Mouse (Mus musculus) neutrophil, adult 5-6 weeks (primary cell): ENCODE data around the gene Ppp1r13b. TPM values are rescaled to one million over a fixed set of nuclear protein-coding genes. Genes with fewer than 3 reads are reported as not detected.

Experiments used
- ATAC-seq: fragments of 151-379, 151-347 bp; 2 replicates; pipeline ENCODE4 v1.8.0; 2017; ENCODE audit warnings: mild to moderate bottlenecking, moderate TSS enrichment; ENCODE audit not compliant: insufficient number of reproducible peaks, poor library complexity, low FRiP score, severe bottlenecking; ENCODE audit errors: extremely low read depth
- total RNA-seq: library from RNA; stranded (forward); fragments of 200-1000 nt; gene quantifications from 2 replicates; pipeline ENCODE4 v1.2.3, GENCODE M21; 2017

Gene Ppp1r13b
- total RNA-seq, 1 experiment from 2014 or later: 26.1 TPM

DNA sequence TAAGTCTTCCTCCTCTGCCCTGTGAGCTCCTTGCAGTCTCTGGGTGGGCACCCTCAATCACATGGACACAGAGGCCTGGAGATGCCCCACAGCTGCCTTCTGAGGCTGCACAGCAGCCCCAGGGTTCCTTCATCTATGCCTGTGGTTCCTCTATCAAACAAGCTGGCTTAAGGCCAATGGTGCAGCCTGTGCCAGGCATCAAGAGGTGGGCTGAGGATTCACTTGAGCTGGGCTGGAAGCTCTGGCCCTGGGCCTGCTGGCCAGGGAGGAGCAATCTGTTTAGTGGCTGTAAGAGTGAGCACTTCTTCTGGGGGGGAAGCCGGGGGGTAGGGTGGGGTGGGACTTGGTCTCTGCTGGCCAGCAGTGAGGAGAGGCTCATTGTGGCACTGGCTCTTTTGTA is 19.4 kb upstream of the Ppp1r13b start:
- no peak for ATAC-seq

DNA sequence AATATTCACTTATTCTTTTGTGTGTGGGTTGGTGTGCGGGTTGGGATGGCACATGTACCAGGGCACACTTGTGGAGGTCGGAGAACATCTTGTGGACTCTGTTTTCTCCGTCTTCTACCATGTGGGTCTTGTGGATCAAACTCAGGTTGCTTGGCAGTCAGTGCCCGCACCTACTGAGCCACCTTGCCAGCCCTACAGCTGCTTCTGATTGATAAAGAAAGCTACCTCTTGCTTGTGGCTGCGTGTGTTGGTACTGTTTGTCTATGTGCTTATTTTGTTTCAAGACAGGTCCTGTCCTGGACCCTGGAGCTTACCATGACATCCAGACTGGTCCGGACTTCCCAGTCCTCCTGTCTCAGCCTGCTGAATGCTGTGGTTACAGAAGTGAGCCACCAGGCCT is 15.2 kb upstream of the Ppp1r13b start:
- ATAC-seq: no peak

DNA sequence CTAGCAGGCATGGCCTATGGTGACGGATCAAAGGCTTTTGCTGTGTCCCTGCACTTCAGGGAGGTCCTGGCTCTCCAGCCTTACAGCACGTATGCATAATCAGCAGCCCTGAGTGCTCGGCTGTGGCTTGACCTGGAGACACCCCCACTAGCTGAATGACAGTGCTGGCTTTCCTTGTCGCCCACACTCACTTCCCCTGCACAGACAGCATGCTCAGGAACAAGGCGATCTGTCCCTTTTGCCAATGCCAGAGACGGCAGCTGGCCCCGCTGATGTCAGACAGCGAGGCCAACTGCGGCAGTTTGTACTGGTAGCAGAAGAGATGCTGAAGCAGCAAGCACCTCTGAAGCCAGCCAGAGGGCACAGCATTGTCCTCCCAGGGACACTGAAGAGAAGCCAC is 12.1 kb upstream of the Ppp1r13b start:
- ATAC-seq: no peak

DNA sequence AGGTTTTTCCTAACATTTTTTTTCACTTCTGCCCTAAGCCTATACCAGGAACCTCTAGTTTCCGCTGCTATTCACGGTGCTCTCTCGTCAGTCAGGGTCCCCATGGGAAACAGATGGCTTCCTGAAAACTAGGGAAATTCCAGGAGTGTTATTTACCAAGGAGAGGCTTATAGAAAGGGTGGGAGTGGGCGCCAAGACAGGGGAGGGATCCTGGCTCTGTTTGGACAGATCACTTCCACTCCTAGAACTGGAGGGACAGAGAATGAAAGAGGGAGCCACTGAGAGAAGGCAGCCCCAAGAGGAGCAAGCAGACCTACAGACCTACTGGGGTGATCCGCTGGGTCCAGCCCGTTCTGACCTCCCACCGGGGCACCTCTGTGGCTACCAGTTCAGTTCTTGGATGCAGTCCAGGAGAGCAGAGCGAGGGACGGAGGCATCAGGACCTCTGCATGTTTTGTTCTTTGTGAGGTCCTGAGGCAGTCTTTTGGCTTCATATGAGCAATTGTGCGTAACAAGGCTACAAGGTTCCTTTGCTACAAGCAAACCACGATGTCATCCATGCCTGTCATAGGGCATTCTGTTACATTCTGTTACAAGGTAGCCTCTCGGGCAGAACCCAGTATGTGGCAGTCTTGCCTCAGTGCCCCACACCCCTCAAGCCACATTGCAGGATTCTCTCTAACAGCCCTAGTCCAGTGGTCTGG is 8.8 kb upstream of the Ppp1r13b start:
- ATAC-seq: 0 out of 2 replicates have a peak, but pooled peaks have one; percentile 4

DNA sequence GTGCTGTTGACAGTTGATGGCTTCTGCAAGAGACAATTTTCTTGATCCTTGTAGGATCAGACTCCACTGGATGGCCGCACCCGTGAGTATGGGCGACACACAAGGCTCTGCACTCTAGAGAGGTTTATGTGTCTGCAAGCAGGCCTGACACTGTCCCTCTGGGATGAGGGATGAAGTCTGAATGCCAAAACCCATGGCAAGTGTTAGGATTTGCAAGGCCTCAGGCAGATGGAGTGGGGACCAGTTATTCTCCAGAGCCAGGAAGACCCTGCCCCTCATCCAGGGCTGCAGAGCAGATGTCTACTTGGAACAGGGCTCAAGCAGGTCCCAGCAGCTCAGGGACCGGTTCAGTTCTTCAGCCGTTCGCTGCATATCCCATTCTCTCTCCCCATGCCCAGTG is 7.9 kb upstream of the Ppp1r13b start:
- no peak for ATAC-seq

DNA sequence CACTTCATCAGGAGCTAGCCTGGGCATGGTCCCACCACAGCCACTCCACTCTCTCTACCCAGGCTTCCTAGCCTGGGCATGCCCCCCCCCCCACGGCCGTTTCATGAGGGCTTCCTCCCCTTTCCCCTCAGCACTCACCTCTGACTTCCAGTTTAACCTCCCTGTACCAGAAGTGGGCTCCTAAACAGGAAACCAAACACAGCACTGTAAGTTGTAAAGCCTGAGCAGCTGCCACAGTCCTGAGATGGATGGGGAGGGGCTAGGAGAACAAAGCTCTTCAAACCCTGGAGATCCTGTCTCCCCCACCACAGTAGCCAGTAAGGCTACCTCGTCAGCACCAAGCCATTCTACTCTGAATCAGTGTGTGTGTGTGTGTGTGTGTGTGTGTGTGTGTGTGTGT is 6.1 kb upstream of the Ppp1r13b start:
- ATAC-seq: no peak

DNA sequence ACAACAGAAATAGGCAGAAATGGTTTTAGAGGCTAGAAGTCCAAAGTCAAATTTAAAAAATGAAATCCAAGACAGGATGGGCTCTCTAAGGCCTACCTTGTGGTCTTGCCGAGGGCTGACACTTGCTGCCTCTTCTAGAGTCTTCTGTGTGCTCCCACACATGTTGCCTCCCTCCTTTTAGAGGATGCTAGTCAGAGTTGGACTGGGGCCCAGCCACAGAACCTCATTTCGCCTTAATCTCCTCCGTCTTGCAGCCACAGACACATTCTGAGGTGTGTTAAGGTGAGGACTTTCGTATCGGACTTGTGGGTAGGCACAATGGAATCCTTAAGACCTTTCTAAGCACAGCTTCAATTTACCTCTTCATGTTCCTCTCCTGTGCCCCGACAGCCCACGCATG is 4.9 kb upstream of the Ppp1r13b start:
- ATAC-seq: no peak

DNA sequence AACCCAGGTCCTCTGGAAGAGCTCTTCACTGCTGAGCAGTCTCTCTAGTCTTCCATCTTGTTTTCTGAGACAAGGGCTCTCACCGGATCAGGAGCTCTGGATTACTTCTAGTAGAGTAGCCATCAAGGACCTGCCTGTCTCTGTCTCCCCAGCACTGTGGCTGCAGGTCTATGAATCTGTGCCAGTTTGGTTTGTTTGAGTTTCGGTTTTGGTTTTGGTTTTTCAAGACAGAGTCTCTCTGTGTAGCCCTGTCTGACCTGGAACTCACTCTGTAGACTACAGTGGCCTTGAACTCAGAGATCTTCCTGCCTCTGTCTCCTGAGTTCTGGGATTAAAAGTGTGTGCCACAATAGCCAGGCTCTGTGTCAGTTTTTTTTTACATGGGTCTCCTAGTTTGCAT is 3.9 kb upstream of the Ppp1r13b start:
- ATAC-seq: no peak

DNA sequence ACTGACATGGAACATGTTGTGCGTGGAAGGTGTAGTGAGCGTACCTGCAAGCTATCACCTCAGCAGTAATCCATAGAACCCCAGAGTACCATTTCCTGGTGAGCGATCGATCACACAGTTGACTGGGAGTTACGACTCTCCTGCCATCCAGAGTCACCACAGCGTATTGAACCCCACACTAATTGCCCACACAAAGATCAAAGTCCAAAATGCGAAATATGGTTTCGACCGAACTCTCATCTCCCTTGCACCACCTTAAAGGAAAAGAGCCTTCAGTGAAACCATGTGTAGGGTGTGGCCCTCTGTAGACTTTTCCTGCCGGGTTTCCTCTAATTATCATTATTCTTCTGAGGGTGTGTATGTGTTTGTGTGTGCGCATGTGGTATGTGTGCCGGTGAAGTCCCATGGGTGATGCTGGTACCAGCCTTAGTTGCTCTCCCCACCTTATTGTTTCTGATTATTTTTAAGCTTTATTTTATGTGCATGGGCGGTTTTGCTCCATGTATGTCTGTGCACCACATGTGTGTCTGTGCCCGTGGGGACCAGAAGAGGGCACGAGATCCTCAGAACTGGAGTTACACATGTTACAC is 3.4 kb upstream of the Ppp1r13b start:
- no peak for ATAC-seq

DNA sequence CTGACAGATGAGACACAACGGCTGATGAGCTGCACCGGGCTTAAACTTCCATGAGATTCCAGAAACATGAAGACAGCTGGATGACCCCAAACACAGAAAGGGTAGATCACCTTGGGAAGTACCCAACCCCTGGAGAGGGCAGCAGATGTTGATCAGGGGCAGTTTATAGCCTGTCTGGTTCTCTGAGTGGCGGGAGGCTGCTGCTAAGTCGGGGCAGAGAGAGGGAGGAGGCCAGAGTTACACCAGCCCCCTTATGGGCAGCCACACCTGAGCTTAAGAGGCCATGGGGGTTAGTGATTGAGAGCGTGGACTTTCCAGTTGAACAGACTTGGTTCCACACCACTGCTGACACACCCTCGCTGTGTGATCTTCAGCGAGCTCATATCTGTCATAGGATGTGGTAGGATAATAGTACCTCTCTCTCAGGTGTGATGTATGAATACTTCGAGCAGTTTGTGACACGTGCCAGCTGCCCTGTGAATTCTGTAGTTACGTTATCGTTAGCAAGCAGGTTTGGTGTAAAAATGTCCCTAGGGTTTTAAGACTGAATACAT is 1.2 kb upstream of the Ppp1r13b start:
- no peak for ATAC-seq

DNA sequence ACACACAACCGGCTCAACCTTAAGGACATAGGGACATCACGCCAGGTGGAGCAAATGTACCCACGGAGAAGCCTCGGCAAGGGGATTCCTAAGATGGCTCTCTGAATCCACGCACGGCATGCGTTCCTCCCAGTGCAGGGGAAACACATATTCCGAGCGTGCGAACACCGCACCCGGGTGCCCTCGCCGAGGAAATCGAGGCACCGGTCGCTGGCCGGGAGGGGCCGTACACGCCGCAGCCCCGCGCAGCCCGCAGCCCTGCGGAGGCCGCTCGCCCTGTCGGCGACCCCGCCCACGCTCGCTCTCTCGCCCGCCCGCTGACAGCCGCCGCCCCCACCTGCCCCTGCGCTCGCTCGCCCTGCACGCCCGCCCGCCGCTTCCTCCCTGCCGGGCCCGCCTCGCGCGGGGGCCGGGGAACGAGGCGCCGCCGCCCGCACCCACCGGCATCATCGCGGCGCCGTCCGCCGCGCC is 454 bp downstream of the Ppp1r13b start:
- no peak for ATAC-seq

DNA sequence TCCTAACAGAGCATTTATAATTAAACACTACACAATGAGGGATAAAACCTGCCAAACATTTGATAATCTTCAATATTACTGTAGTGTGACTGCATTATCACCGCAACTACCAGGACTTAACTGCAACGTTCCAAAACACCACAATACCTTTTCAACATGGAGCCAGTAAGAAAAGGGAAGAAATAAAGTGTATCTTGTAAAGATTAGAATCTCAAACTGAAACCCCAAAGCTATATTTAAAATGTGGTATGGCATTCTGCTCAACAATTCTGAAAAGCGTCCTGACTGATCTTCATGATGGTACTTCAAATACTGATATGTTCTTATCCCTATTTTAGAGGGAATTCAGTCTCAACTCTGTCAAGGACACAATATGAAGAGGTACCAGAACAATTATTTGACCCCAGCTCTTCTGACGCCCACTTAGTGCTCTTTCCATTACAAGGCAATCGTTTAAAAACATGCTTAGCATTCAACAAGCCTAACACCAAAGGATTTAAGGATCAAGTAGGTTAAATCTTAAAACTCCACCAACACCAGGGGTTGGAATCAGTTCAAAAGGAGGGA is 1.5 kb downstream of the Ppp1r13b start:
- ATAC-seq: no peak

DNA sequence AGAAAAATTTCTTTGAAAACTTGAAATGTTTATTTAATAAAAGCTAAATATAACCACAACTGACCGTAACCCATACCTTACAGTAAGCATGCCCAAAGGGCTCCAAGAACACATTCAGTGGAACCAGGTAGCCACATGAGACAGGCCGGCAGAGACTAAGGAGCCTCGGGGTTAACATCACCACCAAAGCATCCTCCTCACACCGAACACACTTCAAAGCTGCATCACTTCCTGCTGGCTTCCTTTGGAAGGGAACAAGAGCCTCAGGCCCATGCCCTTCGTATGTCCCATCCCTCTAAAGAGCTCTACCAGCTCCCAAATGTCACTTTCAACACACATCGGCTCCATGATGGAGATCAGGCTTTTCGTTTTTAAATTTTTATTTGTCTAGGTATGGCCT is 5.4 kb downstream of the Ppp1r13b start:
- ATAC-seq: no peak

DNA sequence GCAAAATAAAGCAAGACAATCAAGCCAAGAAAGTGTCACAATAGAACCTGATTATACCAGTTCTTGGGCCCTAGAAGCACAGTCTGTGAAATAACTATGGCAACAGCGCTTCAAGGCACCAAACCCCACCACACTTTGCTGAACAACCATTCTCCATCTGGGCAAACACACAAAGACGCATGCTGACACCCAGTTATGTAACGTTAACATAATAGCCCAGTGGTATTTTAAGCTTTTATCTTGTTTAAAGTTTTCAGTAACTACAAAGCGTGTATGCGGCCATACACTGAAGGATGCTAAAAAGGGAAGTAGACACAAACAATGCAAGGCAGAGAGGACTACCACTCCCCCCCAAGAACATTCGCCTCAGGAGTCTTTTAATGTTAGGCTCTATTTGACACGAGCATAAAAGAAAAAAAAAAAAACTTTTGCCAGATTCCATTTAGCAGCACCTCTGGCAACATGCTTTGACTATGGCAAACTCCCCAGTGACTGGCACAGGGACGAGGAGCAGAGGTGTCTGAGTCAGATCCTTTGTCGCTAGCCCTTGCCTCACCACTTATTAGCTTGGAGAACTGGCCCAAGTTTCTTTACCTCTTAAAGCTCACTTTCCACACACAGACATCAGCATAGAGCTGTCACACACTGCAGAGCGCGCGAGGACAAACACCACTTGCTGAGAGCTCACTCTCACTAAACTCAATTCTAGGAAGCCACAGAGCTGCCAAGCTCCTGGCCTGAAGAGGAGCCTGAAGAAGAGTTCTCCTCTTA is 6.6 kb downstream of the Ppp1r13b start:
- peak; percentile 24 for ATAC-seq

DNA sequence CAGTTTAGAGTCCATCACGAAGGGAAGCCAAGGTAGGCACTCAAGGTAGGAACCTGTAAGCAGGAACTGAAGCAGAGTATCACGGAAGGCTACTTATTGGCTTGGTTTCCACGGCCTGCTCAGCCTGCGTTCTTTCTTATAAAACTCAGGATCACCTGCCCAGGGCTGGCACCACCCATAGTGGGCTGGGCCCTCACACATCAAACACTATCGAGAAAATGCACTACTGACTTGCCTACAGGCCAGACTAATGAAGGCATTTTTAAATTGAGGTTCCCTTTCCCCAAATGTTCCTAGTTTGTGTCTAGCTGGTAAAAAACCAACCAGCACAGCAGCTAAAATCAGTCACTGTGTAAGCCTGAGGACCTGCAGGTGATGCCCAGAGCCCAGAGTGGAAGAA is 8.3 kb downstream of the Ppp1r13b start:
- no peak for ATAC-seq

DNA sequence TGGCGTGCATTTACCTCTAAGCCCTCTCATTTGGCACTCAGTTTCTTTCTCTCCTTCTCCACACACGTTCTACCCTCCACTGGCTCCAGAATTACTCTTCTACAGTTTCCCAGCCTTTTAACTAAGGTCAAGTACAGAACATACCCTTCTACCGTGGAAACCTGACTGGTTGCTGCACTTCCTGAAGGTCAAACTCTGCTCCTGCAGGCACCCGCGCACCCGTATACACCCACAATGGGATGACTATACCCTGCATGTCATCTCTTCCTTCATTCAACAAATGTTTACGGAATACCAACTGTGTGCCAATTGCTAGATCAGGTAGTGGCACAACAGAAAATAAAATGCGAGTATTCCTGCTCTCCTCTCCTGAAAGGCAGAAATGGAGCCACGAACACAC is 9.2 kb downstream of the Ppp1r13b start:
- ATAC-seq: no peak

DNA sequence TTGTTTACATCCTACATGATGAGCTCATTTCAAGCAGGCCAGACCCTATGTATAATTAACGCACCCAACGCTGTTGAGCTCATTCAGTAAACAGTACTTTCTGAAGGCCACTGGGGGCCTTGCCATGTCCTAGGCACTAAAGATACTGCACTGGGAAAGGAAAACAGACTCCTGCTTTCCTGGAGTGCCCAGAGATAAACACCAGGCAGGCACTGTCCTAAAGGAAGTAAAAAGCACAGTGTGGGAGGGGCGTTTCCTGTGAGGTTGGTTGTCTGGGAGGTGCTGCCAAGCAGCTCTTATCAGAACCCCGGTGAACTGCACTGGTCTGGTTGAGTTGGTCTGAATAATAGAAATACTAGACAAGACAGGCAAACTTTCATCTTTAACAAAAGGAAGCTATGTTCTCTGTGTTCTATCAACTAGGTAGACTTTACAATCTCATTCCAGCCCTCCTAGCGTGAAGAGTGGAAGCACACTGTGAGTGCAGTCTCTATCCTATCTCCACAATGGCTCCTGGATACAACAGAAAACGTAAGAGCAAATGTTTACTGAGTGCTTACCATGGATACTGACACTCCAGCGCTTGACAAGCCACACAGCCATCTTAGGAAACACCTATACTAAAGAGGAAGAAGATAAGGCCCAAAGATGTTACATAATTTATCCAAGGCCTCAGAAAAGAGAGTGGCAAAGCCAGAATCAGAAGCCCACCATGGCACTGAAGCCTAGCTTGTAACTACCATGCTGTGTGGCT is 10.8 kb downstream of the Ppp1r13b start:
- no peak for ATAC-seq

DNA sequence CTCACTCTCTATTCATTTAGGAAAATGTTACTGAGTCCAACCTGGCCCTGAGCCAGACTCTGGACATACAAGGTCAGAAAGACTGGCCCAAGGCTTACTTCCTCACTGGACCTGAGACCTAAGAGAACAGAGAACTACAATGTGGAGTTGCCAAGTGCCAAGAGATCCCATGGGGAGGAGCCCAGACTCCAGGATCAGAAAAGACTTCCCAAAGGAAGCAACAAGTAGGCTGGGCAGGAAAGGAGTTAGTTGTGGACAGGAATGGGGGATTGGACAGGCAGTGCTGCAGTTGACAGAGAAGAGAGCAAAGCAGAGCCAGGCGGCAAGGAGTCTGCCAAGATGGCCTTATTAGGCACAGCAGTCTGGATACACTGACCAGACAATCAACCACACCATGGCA is 13.8 kb downstream of the Ppp1r13b start:
- no peak for ATAC-seq

DNA sequence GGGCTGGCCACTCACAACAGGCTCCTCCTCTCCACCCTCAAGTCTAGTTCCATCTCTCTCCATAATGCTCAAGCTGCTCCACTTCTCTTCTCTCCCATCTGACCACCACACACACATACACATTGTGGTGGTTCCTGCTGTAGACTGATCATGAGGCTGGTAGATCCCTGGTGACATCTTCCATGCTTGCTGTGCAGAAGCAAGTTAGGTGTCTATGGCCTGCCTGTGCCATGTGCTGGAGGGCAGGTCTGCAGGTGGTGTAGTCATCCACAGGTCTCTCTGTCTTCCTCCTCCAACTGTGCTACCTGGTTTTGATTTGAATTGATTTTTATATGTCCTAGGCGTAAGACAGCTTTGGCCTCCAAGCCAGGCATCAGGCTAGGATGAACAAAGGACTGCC is 14.9 kb downstream of the Ppp1r13b start:
- no peak for ATAC-seq
